Mouse (Mus musculus): ENCODE measurements at regions not wholly inside any gene's neighbourhood (a gene's known extent, or its start where the extent isn't known, plus 50 kb on each side); places are given as distances from the start of the nearest gene placed in this dataset.
A peak's percentile ranks its signal among the peaks of the same experiment; 100 is the strongest.
"Not testable (repeated sequence)": the region's sequence is repeated elsewhere in the genome, so short reads cannot be mapped to it uniquely, and the experiment has no call there.

GRCm38 (mm10) chr2:116444163-116444562, 378.5 kb upstream of the Meis2 start:
- peak; percentile 58 for DNase-seq (ENCODE audit: low read depth, low spot score)

- no peak for DNase-seq (ENCODE audit: low read depth, low spot score)
Observed at GRCm38 (mm10) chr2:116440252-116440651, 374.6 kb upstream of the Meis2 start.

GRCm38 (mm10) chr2:116433481-116433880, 367.8 kb upstream of the Meis2 start:
- DNase-seq (ENCODE audit: low read depth, low spot score): no peak

- no peak for DNase-seq (ENCODE audit: low read depth, low spot score)
Observed at GRCm38 (mm10) chr2:116424131-116424530, 358.5 kb upstream of the Meis2 start.

GRCm38 (mm10) chr2:116417428-116418195, 352.0 kb upstream of the Meis2 start:
- DNase-seq (ENCODE audit: low read depth, low spot score): no peak

- no peak for DNase-seq (ENCODE audit: low read depth, low spot score)
Observed at GRCm38 (mm10) chr2:116415742-116416141, 350.1 kb upstream of the Meis2 start.

GRCm38 (mm10) chr2:116402113-116402512, 336.5 kb upstream of the Meis2 start:
- no peak for DNase-seq (ENCODE audit: low read depth, low spot score)

- DNase-seq (ENCODE audit: low read depth, low spot score): no peak
Observed at GRCm38 (mm10) chr2:116399966-116400365, 334.3 kb upstream of the Meis2 start.

GRCm38 (mm10) chr2:116368811-116369210, 303.2 kb upstream of the Meis2 start:
- DNase-seq (ENCODE audit: low read depth, low spot score): no peak

- DNase-seq (ENCODE audit: low read depth, low spot score): peak; percentile 48
Observed at GRCm38 (mm10) chr2:116364136-116364535, 298.5 kb upstream of the Meis2 start.

- no peak for DNase-seq (ENCODE audit: low read depth, low spot score)
Observed at GRCm38 (mm10) chr2:116358145-116358544, 292.5 kb upstream of the Meis2 start.

GRCm38 (mm10) chr2:116348530-116348914, 282.9 kb upstream of the Meis2 start:
- DNase-seq (ENCODE audit: low read depth, low spot score): no peak

- DNase-seq (ENCODE audit: low read depth, low spot score): no peak
Observed at GRCm38 (mm10) chr2:116347827-116348529, 282.3 kb upstream of the Meis2 start.

- no peak for DNase-seq (ENCODE audit: low read depth, low spot score)
Observed at GRCm38 (mm10) chr2:116331801-116332200, 266.2 kb upstream of the Meis2 start.

- DNase-seq (ENCODE audit: low read depth, low spot score): no peak
Observed at GRCm38 (mm10) chr2:116322039-116322770, 256.6 kb upstream of the Meis2 start.

GRCm38 (mm10) chr2:116299551-116299950, 233.9 kb upstream of the Meis2 start:
- no peak for DNase-seq (ENCODE audit: low read depth, low spot score)

GRCm38 (mm10) chr2:116289886-116290285, 224.2 kb upstream of the Meis2 start:
- no peak for DNase-seq (ENCODE audit: low read depth, low spot score)

GRCm38 (mm10) chr2:116243191-116243590, 177.6 kb upstream of the Meis2 start:
- not testable (repeated sequence) for DNase-seq (ENCODE audit: low read depth, low spot score)

- peak; percentile 69 for DNase-seq (ENCODE audit: low read depth, low spot score)
Observed at GRCm38 (mm10) chr2:116236731-116237130, 171.1 kb upstream of the Meis2 start.

- peak; percentile 21 for DNase-seq (ENCODE audit: low read depth, low spot score)
Observed at GRCm38 (mm10) chr2:116232793-116233192, 167.2 kb upstream of the Meis2 start.

- DNase-seq (ENCODE audit: low read depth, low spot score): no peak
Observed at GRCm38 (mm10) chr2:116216418-116216817, 150.8 kb upstream of the Meis2 start.

Measured in telencephalon, adult 2 months (tissue).